8 mouse cellular contexts compared by ENCODE assay signal in the genomic region with DNA sequence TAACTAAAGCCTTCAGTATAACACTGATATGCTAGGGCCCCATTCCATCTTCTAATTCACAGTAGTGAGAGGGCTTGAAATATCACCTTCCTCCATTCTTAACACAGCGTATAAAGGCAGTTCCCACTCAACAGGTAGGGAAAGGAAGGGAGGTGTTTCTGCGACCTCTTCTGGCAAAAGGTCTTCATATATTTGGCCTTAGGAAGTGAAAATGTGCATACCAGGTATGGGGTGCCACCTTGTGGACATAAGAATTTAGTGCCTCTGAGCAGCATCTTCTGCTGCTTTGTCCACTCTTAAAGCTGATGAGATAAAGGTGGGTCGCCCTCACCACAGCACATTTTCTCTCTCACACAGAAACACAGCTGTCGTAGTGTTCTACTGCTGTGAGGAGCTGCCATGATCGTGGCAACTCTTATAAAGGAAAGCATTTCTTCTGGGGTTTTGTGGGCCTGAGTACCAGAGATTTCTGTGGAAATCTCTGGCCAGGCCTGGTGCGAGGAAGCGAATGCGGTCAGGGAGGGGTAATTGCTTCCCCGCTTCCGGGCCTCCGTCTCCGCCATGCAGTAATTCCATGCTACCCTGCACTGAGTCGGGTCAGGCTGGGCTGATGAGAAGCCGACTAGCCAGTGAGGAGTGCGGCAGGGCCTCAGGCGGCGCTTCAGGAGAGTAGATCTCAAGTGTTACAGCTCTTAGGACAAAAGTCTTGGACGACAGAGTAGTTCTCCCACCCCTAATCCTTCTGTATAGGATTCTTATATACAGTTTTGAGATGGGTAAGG.
DNase-seq lines count a peak whose midpoint lies in the region; ATAC-seq and TF ChIP-seq lines count a peak whose summit lies in the region.

No protein-coding gene starts in this region.

- no peaks in the 10 kb centered on the region for H3K36me3 ChIP-seq in embryonic facial prominence, embryonic 11.5 days (replicated peaks; ENCODE audit: control insufficient read depth, insufficient read depth, low read depth, low read length)
- H3K36me3 ChIP-seq in heart, embryonic 11.5 days (ENCODE audit: control insufficient read depth, insufficient read depth, low read length) = no peaks in the 10 kb centered on the region
- no peaks in the 10 kb centered on the region for H3K36me3 ChIP-seq in kidney, embryonic 15.5 days
- H3K36me3 ChIP-seq in limb, embryonic 14.5 days (ENCODE audit: control insufficient read depth, insufficient read depth, low read length) = no peaks in the 10 kb centered on the region
- no peaks in the 10 kb centered on the region for H3K36me3 ChIP-seq in stomach, embryonic 15.5 days

- peak overlapping the region; percentile 43; the same call in 1 of the 2 replicates for H3K9ac ChIP-seq in embryonic facial prominence, embryonic 11.5 days (replicated peaks; ENCODE audit: low read length)
- H3K9ac ChIP-seq in heart, embryonic 11.5 days (ENCODE audit: low read depth, low read length) = no peak overlapping the region
- H3K9ac ChIP-seq in kidney, embryonic 15.5 days = no peak overlapping the region
- H3K9ac ChIP-seq in limb, embryonic 14.5 days (ENCODE audit: low read depth, low read length, severe bottlenecking) = no peak overlapping the region
- H3K9ac ChIP-seq in stomach, embryonic 15.5 days = no peak overlapping the region

- no peaks in the 10 kb centered on the region; the same call in 1 of the 2 replicates for H3K4me1 ChIP-seq in embryonic facial prominence, embryonic 11.5 days (ENCODE audit: control insufficient read depth, insufficient read depth, low read length)
- no peaks in the 10 kb centered on the region for H3K4me1 ChIP-seq in heart, embryonic 11.5 days (ENCODE audit: control insufficient read depth, insufficient read depth, low read length)
- H3K4me1 ChIP-seq in kidney, embryonic 15.5 days = 0 out of 2 replicates have a peak, but pooled peaks cover 5% of the 10 kb centered on the region
- no peaks in the 10 kb centered on the region for H3K4me1 ChIP-seq in limb, embryonic 14.5 days (ENCODE audit: control insufficient read depth, insufficient read depth, low read length)
- no peaks in the 10 kb centered on the region for H3K4me1 ChIP-seq in stomach, embryonic 15.5 days

- TF ChIP-seq POLR2A in limb, embryonic 14.5 days (IDR thresholded peaks at IDR 0.05; ENCODE audit: borderline replicate concordance, extremely low read depth, insufficient read depth, insufficient read length) = no peak

- H3K4me3 ChIP-seq in embryonic facial prominence, embryonic 11.5 days (ENCODE audit: low read depth, low read length) = no peak overlapping the region
- no peak overlapping the region for H3K4me3 ChIP-seq in heart, embryonic 11.5 days (ENCODE audit: low read depth, low read length)
- no peak overlapping the region for H3K4me3 ChIP-seq in kidney, embryonic 15.5 days (replicated peaks)
- no peak overlapping the region for H3K4me3 ChIP-seq in limb, embryonic 14.5 days (replicated peaks; ENCODE audit: low read length)
- H3K4me3 ChIP-seq in stomach, embryonic 15.5 days (replicated peaks) = no peak overlapping the region

- H3K4me2 ChIP-seq in embryonic facial prominence, embryonic 11.5 days (ENCODE audit: low read depth, low read length) = no peak overlapping the region
- H3K4me2 ChIP-seq in heart, embryonic 11.5 days = peak overlapping the region; percentile 32; the same call in 1 of the 2 replicates
- H3K4me2 ChIP-seq in kidney, embryonic 15.5 days = peak overlapping the region; percentile 19
- H3K4me2 ChIP-seq in limb, embryonic 14.5 days (replicated peaks; ENCODE audit: low read depth, low read length, severe bottlenecking) = no peak overlapping the region
- H3K4me2 ChIP-seq in stomach, embryonic 15.5 days = no peak overlapping the region

- no peak overlapping the region for H3K27ac ChIP-seq in embryonic facial prominence, embryonic 11.5 days (replicated peaks; ENCODE audit: low read depth, low read length)
- no peak overlapping the region for H3K27ac ChIP-seq in heart, embryonic 11.5 days (ENCODE audit: low read depth, low read length)
- H3K27ac ChIP-seq in kidney, embryonic 15.5 days = no peak overlapping the region
- H3K27ac ChIP-seq in limb, embryonic 14.5 days (replicated peaks; ENCODE audit: low read depth, low read length) = no peak overlapping the region
- no peak overlapping the region for H3K27ac ChIP-seq in stomach, embryonic 15.5 days

- peak; percentile 56; the same call in 1 of the 2 replicates for ATAC-seq in embryonic facial prominence, embryonic 11.5 days (replicated peaks; ENCODE audit: insufficient number of reproducible peaks, low FRiP score, low TSS enrichment, low read depth)
- no peak for ATAC-seq in heart, embryonic 11.5 days (replicated peaks; ENCODE audit: insufficient number of reproducible peaks, low FRiP score, low TSS enrichment)
- ATAC-seq in kidney, embryonic 15.5 days (replicated peaks; ENCODE audit: low FRiP score) = peak; percentile 71
- ATAC-seq in limb, embryonic 14.5 days (ENCODE audit: low FRiP score, low read depth) = peak; percentile 80
- peak; percentile 39; the same call in 1 of the 2 replicates for ATAC-seq in stomach, embryonic 15.5 days (ENCODE audit: insufficient read depth, low FRiP score, low read depth)

- no peaks in the 10 kb centered on the region for H3K9me3 ChIP-seq in embryonic facial prominence, embryonic 11.5 days (replicated peaks; ENCODE audit: control insufficient read depth, low read length)
- no peaks in the 10 kb centered on the region for H3K9me3 ChIP-seq in heart, embryonic 11.5 days (replicated peaks; ENCODE audit: control insufficient read depth, low read length)
- H3K9me3 ChIP-seq in kidney, embryonic 15.5 days (replicated peaks) = no peaks in the 10 kb centered on the region
- H3K9me3 ChIP-seq in limb, embryonic 14.5 days (ENCODE audit: control insufficient read depth, low read length) = no peaks in the 10 kb centered on the region
- no peaks in the 10 kb centered on the region for H3K9me3 ChIP-seq in stomach, embryonic 15.5 days

- 32% methylated on average over 18 of the region's 18 CpGs for WGBS in embryonic facial prominence, embryonic 11.5 days
- 34% methylated on average over 18 of the region's 18 CpGs for WGBS in heart, embryonic 11.5 days (ENCODE audit: insufficient replicate concordance)
- WGBS in kidney, embryonic 15.5 days = 31% methylated on average over 18 of the region's 18 CpGs
- 38% methylated on average over 18 of the region's 18 CpGs for WGBS in limb, embryonic 14.5 days
- WGBS in stomach, embryonic 15.5 days = 38% methylated on average over 18 of the region's 18 CpGs

- H3K27me3 ChIP-seq in embryonic facial prominence, embryonic 11.5 days (ENCODE audit: control insufficient read depth, insufficient read depth, low read length) = no peaks in the 10 kb centered on the region
- no peaks in the 10 kb centered on the region for H3K27me3 ChIP-seq in heart, embryonic 11.5 days (ENCODE audit: control insufficient read depth, insufficient read depth, low read length)
- no peaks in the 10 kb centered on the region for H3K27me3 ChIP-seq in kidney, embryonic 15.5 days
- H3K27me3 ChIP-seq in limb, embryonic 14.5 days (ENCODE audit: control insufficient read depth, insufficient read depth, low read length) = no peaks in the 10 kb centered on the region
- H3K27me3 ChIP-seq in stomach, embryonic 15.5 days (replicated peaks) = no peaks in the 10 kb centered on the region

- peak; percentile 84 for DNase-seq in CD4-positive helper T cell, adult 2 months (ENCODE audit: low read depth, low spot score)
- peak; percentile 77 for DNase-seq in adrenal gland, postnatal 10 days
- DNase-seq in embryonic facial prominence, embryonic 11.5 days (ENCODE audit: low spot score) = peak; percentile 91
- DNase-seq in limb, embryonic 14.5 days (ENCODE audit: low spot score) = peak; percentile 88
- peak; percentile 62 to 76 for DNase-seq in natural killer cell, adult 2 months (ENCODE audit: low spot score in 2 of 2)

Comparison
In these comparisons a context has a peak if more than half of its experiments do, and no peak if none do; other contexts are left out.
1. H3K4me2 ChIP-seq: peak in heart, embryonic 11.5 days (single experiment) and kidney, embryonic 15.5 days (single experiment); none in embryonic facial prominence, embryonic 11.5 days (single experiment), limb, embryonic 14.5 days (single experiment) and stomach, embryonic 15.5 days (single experiment).
2. Peak in every context shown above with its lines, with median percentiles within 50 percentile points of each other: DNase-seq.